8 mouse cellular contexts compared by ENCODE assay signal in the genomic region with DNA sequence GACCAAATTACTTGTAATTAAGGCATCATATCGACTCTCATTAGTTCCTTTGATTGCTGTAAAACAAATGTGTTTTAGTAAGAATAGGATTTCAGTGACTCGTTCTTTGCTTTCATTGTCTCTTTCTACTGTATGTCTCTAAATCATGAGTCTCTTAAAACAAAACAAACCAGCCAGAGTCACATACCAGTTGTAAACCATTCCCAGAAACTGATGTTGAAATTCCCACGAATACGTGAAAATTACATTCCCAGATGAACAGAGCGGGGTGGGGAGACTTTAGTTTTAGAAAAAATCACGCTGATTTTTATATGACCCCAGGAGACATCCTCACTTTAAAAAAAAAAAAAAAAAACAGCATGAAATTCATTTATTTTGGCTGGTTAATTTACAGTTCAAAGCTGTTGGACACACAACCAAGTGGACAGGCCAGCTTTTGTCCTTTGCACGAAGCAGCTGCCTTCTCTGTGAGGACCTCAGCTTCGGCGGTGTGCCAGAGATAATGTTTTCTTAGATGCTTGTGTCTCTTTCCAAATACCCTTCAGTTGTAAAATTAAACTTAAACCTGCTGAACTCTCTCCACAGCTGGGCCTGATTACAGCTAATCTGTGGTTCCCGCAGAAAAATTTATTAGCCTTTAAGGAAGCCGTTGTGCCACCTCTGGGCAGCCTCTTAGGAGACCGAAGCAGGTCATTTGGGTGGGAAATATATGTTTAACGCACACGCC.
DNase-seq lines count a peak whose midpoint lies in the region; ATAC-seq and TF ChIP-seq lines count a peak whose summit lies in the region.

No protein-coding gene starts in this region.

- H3K4me2 ChIP-seq in neural tube, embryonic 13.5 days: peak overlapping the region; percentile 18; the same call in 1 of the 2 replicates

- no peaks in the 10 kb centered on the region for H3K4me1 ChIP-seq in kidney, adult 2 months (ENCODE audit: control insufficient read depth, insufficient read depth, low read length)
- no peaks in the 10 kb centered on the region for H3K4me1 ChIP-seq in neural tube, embryonic 13.5 days (replicated peaks)

- no peaks in the 10 kb centered on the region for H3K9me3 ChIP-seq in neural tube, embryonic 13.5 days

- H3K27me3 ChIP-seq in kidney, adult 2 months (replicated peaks; ENCODE audit: control insufficient read depth, insufficient read depth, low read length): no peaks in the 10 kb centered on the region
- H3K27me3 ChIP-seq in neural tube, embryonic 13.5 days: no peaks in the 10 kb centered on the region

- no peaks in the 10 kb centered on the region for H3K36me3 ChIP-seq in kidney, adult 2 months (ENCODE audit: control insufficient read depth, insufficient read depth, low read length)
- H3K36me3 ChIP-seq in neural tube, embryonic 13.5 days: no peaks in the 10 kb centered on the region

- no peak overlapping the region for H3K27ac ChIP-seq in kidney, adult 2 months (ENCODE audit: insufficient read depth, low read depth, low read length)
- no peak overlapping the region for H3K27ac ChIP-seq in neural tube, embryonic 13.5 days (replicated peaks)

- WGBS in kidney, adult 2 months: 58% methylated on average over 14 of the region's 14 CpGs
- 54% methylated on average over 14 of the region's 14 CpGs for WGBS in neural tube, embryonic 13.5 days

- no peak for DNase-seq in frontal cortex, adult 2 months (ENCODE audit: extremely low spot score in 1 of 2, low spot score in 1 of 2)
- peak; percentile 36 for DNase-seq in gastrocnemius, adult 18-20 months (ENCODE audit: low spot score)
- peak; percentile 61 for DNase-seq in kidney, adult 2 months
- no peak for DNase-seq in natural killer cell, adult 2 months (ENCODE audit: low spot score in 2 of 2)

- TF ChIP-seq POLR2A in kidney, adult 2 months (IDR thresholded peaks at IDR 0.05; ENCODE audit: low read depth, low read length): no peak

- H3K4me3 ChIP-seq in kidney, adult 2 months (ENCODE audit: insufficient read depth, low read depth, low read length): no peak overlapping the region
- H3K4me3 ChIP-seq in neural tube, embryonic 13.5 days: no peak overlapping the region

- no peak overlapping the region for H3K9ac ChIP-seq in neural tube, embryonic 13.5 days

- no peak for TF ChIP-seq CTCF in kidney, adult 2 months (conservative IDR thresholded peaks at IDR 0.05; ENCODE audit: insufficient read depth, insufficient read length, low read depth, low read length)

- peak; percentile 20; the same call in 1 of the 2 replicates for ATAC-seq in frontal cortex, adult (ENCODE audit: low TSS enrichment)
- ATAC-seq in neural tube, embryonic 13.5 days (ENCODE audit: low read depth): no peak
- ATAC-seq in cerebellum, adult (ENCODE audit: insufficient number of reproducible peaks, low FRiP score, low TSS enrichment): no peak
- no peak for ATAC-seq in erythroid progenitor cell, adult 5-6 weeks (replicated peaks; ENCODE audit: low FRiP score, poor library complexity, severe bottlenecking)

Comparison
In these comparisons a context has a peak if more than half of its experiments do, and no peak if none do; other contexts are left out.
1. DNase-seq: peak in gastrocnemius, adult 18-20 months (single experiment) and kidney, adult 2 months (single experiment); none in frontal cortex, adult 2 months (0 of 2) and natural killer cell, adult 2 months (0 of 2).